Mouse (Mus musculus) stomach, embryonic 15.5 days (tissue): ENCODE measurements around the gene Zbtb20. TPM values are rescaled to one million over a fixed set of nuclear protein-coding genes. Genes with fewer than 3 reads are reported as not detected.
A peak's percentile ranks its signal among the peaks of the same experiment; 100 is the strongest.

Experiments used
- ATAC-seq: fragments of 200-750 bp; cut with Nextera tagmentation; 2 replicates; pipeline ENCODE4 v1.8.0; 2017; ENCODE audit warnings: low read depth, moderate number of reproducible peaks, moderate TSS enrichment; ENCODE audit not compliant: insufficient read depth, low FRiP score
- H3K27ac ChIP-seq: fragments of 300-500 bp; sonication (generic); 2 replicates; pipeline ENCODE4 v1.5.1; 2015; ENCODE audit warnings: mild to moderate bottlenecking, inconsistent platforms
- H3K27me3 ChIP-seq: fragments of 300-500 bp; sonication (generic); replicated peaks from 2 replicates; pipeline ENCODE4 v1.6.1; 2015; ENCODE audit warnings: inconsistent platforms
- H3K36me3 ChIP-seq: fragments of 300-500 bp; sonication (generic); 2 replicates; pipeline ENCODE4 v1.6.1; 2015; ENCODE audit warnings: inconsistent platforms
- H3K4me1 ChIP-seq: fragments of 300-500 bp; sonication (generic); 2 replicates; pipeline ENCODE4 v1.6.1; 2015; ENCODE audit warnings: inconsistent platforms
- H3K4me2 ChIP-seq: fragments of 300-500 bp; sonication (generic); 2 replicates; pipeline ENCODE4 v1.6.1; 2015; ENCODE audit warnings: mild to moderate bottlenecking, inconsistent platforms
- H3K4me3 ChIP-seq: fragments of 300-500 bp; sonication (generic); replicated peaks from 2 replicates; pipeline ENCODE4 v1.5.1; 2015; ENCODE audit warnings: inconsistent platforms
- H3K9ac ChIP-seq: fragments of 300-500 bp; sonication (generic); 2 replicates; pipeline ENCODE4 v1.6.1; 2015; ENCODE audit warnings: inconsistent platforms
- H3K9me3 ChIP-seq: fragments of 300-500 bp; sonication (generic); 2 replicates; pipeline ENCODE4 v1.6.1; 2016; ENCODE audit warnings: inconsistent platforms
- WGBS: fragments of 180-500 bp; shearing (Covaris S2); methylation state at CpG from one replicate; pipeline ENCODE4 v1.1.7; 2015; 5-methylcytosine and 5-hydroxymethylcytosine counted together
- polyA plus RNA-seq: library from polyadenylated mRNA; unstranded; fragments of >200 nt; fragmentation: Nextera tagmentation; extraction: Ambion mirVana; gene quantifications from 2 replicates; pipeline ENCODE4 v1.2.1, GENCODE M21; 2015

Gene Zbtb20
- polyA plus RNA-seq, 1 experiment from 2014 or later = 23.4 TPM

DNA sequence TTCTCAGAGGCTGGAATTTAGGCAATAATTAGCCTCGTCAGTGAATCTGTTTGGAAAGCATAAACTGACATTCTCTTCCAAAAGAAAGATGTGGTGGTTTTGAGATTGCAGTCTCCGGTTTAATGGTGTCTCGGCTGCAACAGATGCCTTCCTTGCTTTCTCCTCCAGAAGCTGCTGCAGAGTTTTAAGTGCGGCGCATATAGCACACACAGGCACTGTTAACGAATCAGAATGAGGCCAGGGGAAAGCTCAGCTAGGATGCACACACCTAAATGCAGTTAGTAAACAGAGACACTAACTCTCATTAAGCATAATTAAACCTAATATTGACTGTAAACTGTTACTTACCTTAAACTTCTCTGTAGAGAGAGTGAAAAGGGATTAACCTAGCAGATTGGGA is 160.0 kb downstream of the Zbtb20 start:
- H3K9ac ChIP-seq = no peak overlapping the region
- H3K9me3 ChIP-seq = no peaks in the 10 kb centered on the region
- no peak overlapping the region for H3K27ac ChIP-seq
- no peaks in the 10 kb centered on the region for H3K27me3 ChIP-seq
- no peak overlapping the region for H3K4me2 ChIP-seq
- no peaks in the 10 kb centered on the region for H3K4me1 ChIP-seq
- ATAC-seq = no peak
- no peaks in the 10 kb centered on the region for H3K36me3 ChIP-seq
- 64% methylated on average over 6 of the region's 6 CpGs for WGBS
- H3K4me3 ChIP-seq = no peak overlapping the region

DNA sequence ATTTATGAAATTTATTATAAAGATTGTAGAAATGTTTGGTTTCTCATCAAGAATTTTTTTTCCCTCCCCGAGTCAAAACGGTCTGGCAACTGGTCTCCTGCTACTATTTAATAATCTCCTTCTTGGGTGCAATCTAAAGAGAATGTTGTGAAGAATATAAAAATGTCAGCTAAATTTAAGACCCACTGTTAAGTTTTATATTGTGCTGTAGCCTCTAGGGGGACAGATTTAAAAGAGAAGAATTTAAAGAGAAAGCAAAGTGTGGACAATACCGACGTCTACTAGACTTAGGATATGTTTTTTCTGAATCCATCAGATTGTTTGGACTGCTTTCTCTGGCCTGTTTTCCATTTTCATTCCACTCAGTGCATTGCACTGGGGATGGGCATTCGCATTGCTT is 160.8 kb downstream of the Zbtb20 start:
- ATAC-seq = no peak
- no peaks in the 10 kb centered on the region for H3K27me3 ChIP-seq
- no peak overlapping the region for H3K27ac ChIP-seq
- no peaks in the 10 kb centered on the region for H3K9me3 ChIP-seq
- no peaks in the 10 kb centered on the region for H3K4me1 ChIP-seq
- no peak overlapping the region for H3K4me2 ChIP-seq
- H3K36me3 ChIP-seq = no peaks in the 10 kb centered on the region
- 76% methylated on average over 5 of the region's 5 CpGs for WGBS
- no peak overlapping the region for H3K4me3 ChIP-seq
- no peak overlapping the region for H3K9ac ChIP-seq

DNA sequence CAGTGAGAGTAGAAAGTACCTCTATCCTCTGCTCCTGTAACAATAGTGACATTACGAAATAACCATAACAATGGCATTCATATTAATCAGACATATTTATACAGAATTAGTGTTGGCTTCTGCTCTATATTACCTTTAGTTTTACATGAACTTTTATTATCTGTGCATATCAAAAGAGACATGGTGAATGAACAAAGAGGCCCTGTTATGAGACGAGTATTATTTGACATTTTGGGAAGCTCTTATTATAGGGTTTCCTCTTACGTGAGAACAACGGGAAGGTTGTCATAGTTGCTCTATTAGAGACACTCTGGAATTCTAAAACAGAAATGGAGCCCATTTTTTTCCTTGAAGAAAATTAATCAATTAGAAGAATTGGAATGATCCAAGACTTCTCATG is 161.6 kb downstream of the Zbtb20 start:
- no peak overlapping the region for H3K4me2 ChIP-seq
- H3K4me3 ChIP-seq = no peak overlapping the region
- no peak overlapping the region for H3K9ac ChIP-seq
- WGBS = 88% methylated on average over 4 of the region's 4 CpGs
- no peak overlapping the region for H3K27ac ChIP-seq
- H3K27me3 ChIP-seq = no peaks in the 10 kb centered on the region
- no peaks in the 10 kb centered on the region for H3K9me3 ChIP-seq
- no peak for ATAC-seq
- H3K4me1 ChIP-seq = no peaks in the 10 kb centered on the region
- no peaks in the 10 kb centered on the region for H3K36me3 ChIP-seq

DNA sequence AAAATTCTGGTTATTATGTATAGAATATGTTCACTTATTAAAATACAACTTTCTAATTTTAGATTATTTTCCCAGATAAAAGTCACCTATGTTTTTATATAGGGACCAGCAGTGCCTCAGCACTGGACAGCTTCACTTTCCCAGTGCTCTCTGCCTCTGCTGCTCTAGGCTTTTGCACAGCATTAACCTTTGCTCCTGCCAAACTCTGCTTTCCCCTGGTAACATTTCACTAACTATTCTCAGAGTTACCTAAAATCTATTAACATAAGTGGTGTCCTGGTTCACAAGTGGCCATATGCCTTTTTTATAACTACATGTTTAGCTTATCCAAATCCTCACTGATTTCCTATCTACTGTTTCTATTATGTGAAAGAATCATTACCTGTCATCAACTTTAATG is 169.9 kb downstream of the Zbtb20 start:
- Histone ChIP-seq H3K4me1 (no peaks in the 10 kb centered on the region), H3K9ac (no peak overlapping the region), H3K4me2 (no peak overlapping the region), H3K27ac (no peak overlapping the region), H3K27me3 (no peaks in the 10 kb centered on the region), H3K36me3 (no peaks in the 10 kb centered on the region), H3K4me3 (no peak overlapping the region), H3K9me3 (no peaks in the 10 kb centered on the region)
- ATAC-seq = no peak

DNA sequence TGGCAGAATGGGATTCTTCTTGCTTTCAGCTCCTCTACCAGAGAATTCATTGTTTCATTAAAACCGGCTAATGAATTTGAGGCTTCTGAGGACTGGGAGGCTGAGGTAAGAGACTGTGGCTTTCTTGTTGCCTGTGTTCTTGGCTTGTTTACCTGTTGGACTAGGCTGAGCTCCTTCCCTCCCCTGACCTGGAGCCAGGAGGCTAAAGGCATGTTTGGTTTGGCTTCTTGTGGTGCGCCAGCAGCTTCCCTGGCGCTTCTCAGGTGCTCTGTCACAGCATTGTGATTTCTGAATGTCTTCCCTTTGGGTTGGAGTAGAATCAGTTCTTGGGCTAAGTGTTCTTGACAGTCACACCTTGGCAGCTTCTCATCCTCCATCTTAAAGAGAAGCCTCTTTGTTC is 171.0 kb downstream of the Zbtb20 start:
- Histone ChIP-seq H3K4me1 (no peaks in the 10 kb centered on the region), H3K4me3 (no peak overlapping the region), H3K9ac (no peak overlapping the region), H3K27ac (no peak overlapping the region), H3K9me3 (no peaks in the 10 kb centered on the region), H3K27me3 (no peaks in the 10 kb centered on the region), H3K36me3 (no peaks in the 10 kb centered on the region), H3K4me2 (no peak overlapping the region)
- 83% methylated on average over 3 of the region's 3 CpGs for WGBS
- ATAC-seq = no peak

DNA sequence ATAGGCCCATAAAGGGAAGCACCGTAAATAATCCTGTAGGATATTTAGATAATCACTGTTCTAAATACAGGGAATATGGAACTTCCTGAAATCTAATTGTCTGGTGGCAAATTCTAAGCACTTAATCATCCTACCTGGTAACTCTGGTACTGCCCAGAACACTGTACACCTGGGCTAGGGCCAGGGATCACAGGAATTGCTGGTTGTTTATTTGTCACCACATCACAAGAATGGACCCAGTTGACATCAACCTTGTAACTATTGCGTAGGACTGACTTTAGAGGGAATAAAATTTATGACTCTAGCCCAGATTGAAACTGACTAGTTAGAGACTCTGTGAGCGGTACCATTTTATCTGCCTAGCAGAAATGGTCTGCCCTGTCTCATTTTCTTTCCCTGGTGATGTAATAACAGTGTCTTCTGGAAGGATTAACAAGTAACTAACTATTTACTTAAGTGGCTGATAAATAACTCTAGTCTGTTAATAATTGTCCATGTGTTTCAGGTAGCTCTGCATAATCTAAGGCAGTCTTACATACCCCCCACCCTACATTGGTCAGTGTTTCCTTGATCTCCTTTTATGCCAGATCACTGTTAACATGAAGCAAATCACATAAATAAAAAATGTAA is 194.1 kb downstream of the Zbtb20 start:
- 64% methylated on average over 3 of the region's 3 CpGs for WGBS
- peak; percentile 86 for ATAC-seq

DNA sequence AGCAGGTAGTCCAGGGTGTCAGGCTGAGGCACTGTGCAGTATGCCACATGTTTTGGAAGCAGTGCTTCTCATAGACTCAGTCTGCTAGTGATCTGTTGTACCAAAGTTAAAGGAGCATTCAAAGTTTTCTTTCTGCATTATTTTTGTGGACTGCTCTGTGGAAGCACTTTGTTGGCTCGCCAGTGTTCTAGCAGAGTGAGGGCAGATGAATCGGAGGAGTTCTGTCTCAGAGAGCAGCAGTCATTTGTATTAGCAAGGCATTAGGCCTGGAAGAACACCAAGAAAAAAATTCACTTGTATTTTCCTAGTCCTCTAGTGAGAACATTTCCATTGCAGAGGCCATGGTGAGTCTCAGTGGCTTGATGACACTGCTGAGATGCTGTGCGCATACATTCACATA is 196.2 kb downstream of the Zbtb20 start:
- Histone ChIP-seq H3K36me3 (no peaks in the 10 kb centered on the region), H3K9ac (no peak overlapping the region), H3K27me3 (no peaks in the 10 kb centered on the region), H3K4me2 (no peak overlapping the region), H3K9me3 (no peaks in the 10 kb centered on the region), H3K27ac (no peak overlapping the region; the same call in 1 of the 2 replicates), H3K4me3 (no peak overlapping the region), H3K4me1 (no peaks in the 10 kb centered on the region)
- no peak for ATAC-seq
- WGBS = 81% methylated on average over 3 of the region's 3 CpGs

More for the DNA sequence above, 194.1 kb downstream of the Zbtb20 start:
- no peaks in the 10 kb centered on the region for H3K4me1 ChIP-seq
- no peaks in the 10 kb centered on the region for H3K9me3 ChIP-seq
- H3K4me3 ChIP-seq = no peak overlapping the region
- H3K4me2 ChIP-seq = no peak overlapping the region
- no peak overlapping the region for H3K9ac ChIP-seq
- H3K36me3 ChIP-seq = no peaks in the 10 kb centered on the region
- H3K27ac ChIP-seq = no peak overlapping the region; the same call in 1 of the 2 replicates
- H3K27me3 ChIP-seq = no peaks in the 10 kb centered on the region

DNA sequence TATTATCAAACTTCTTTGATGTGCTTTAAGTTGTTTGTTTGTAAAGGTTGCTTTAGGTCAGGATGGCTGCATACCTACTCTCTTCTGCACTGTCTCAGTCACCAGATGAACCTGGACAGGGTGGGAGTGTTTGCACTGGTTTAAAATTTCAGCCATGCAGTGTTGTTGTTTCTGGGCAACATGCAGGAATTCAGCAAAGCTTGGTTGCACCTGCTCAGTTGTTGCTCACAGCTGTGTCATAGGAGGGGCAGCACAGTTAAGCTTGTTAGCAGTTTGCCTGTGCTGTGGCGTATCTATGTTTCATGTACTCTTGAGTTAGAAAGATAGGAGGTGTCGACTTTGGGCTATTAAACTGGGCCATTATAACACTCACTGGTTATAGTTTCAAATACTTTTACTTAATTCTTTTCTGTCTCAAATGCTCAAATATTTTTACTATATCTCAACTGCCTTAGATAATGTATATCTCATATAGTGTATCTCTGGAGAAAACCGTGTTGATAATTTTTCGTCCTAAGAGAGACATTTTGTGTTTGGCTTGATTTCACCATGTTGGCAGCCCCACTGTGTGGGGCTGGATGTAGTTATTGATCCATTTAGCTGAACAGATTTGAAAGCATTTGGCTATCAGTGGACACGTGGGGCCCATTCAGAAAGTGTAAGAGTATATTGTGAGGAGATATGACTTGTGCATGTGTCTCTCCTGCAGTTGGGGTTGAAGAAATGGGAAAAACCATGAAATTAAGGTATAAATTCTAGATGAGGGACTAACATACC is 197.3 kb downstream of the Zbtb20 start:
- no peak overlapping the region for H3K4me3 ChIP-seq
- 69% methylated on average over 5 of the region's 5 CpGs for WGBS
- H3K27ac ChIP-seq = no peak overlapping the region
- H3K4me2 ChIP-seq = no peak overlapping the region
- no peaks in the 10 kb centered on the region for H3K36me3 ChIP-seq
- H3K4me1 ChIP-seq = no peaks in the 10 kb centered on the region
- H3K9me3 ChIP-seq = no peaks in the 10 kb centered on the region
- no peak for ATAC-seq
- H3K27me3 ChIP-seq = no peaks in the 10 kb centered on the region
- H3K9ac ChIP-seq = no peak overlapping the region

DNA sequence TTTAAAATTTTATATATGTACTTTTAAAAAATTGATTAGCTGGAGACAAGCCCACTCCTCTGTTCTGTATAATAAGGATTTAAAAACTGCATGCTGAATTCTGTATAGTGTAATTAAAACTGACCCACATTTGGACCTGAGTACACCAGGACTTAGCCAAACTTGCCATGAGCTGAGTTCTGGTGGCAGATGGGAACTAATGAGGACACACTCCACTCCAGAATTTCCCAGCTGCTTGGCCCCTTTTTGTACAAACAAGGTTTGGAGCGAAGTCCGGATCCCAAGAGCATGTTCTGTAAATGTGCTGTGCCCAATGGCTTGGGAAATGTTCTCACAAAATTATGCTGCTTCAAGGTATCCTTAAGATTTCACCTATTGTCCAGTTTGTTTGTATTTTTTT is 204.7 kb downstream of the Zbtb20 start:
- no peaks in the 10 kb centered on the region for H3K9me3 ChIP-seq
- no peaks in the 10 kb centered on the region for H3K36me3 ChIP-seq
- H3K4me2 ChIP-seq = no peak overlapping the region
- H3K27ac ChIP-seq = no peak overlapping the region
- H3K9ac ChIP-seq = no peak overlapping the region
- 48% methylated on average over 2 of the region's 2 CpGs for WGBS
- H3K27me3 ChIP-seq = no peaks in the 10 kb centered on the region
- no peak overlapping the region for H3K4me3 ChIP-seq
- ATAC-seq = no peak
- no peaks in the 10 kb centered on the region for H3K4me1 ChIP-seq

DNA sequence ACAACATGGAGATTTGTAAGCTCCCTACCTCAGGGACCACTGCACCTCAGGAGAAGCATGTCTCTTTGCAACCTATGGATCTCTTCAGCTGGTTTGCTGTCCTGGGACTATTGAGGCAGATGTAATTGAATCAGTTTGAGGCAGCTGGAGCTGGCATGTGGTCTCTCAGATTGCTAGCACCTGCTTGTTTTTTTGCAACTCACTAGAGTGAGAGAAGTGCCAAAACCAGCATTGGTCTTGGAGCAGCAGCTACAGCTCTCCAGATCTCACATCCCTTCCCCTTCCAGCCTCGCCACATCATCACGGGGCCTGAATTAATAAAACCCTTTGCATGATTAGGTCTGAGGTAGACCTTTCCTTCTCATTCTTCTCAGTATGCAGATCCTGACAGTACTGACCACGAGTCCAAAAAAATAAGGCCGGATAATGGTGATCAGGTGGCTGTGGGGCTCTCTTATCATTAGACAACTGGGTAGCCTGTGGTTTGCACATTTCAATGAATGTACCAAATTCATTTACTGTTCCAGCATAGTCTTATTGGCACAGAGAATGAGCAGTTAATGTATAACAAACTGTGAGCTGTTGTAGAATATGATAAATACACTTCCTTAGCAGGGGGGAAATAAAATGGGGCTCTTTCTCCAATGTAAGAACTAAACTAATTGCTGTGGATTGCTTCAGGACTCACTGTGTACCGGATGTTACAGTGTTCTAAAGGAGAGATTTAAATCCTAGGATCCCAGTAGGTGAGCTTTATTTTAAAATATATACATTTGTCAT is 205.4 kb downstream of the Zbtb20 start:
- Histone ChIP-seq H3K4me1 (no peaks in the 10 kb centered on the region), H3K4me2 (no peak overlapping the region), H3K4me3 (no peak overlapping the region), H3K36me3 (no peaks in the 10 kb centered on the region), H3K9me3 (no peaks in the 10 kb centered on the region), H3K27ac (no peak overlapping the region), H3K9ac (no peak overlapping the region), H3K27me3 (no peaks in the 10 kb centered on the region)
- 0 out of 2 replicates have a peak, but pooled peaks have one; percentile 27 for ATAC-seq
- 76% methylated on average over 5 of the region's 5 CpGs for WGBS

DNA sequence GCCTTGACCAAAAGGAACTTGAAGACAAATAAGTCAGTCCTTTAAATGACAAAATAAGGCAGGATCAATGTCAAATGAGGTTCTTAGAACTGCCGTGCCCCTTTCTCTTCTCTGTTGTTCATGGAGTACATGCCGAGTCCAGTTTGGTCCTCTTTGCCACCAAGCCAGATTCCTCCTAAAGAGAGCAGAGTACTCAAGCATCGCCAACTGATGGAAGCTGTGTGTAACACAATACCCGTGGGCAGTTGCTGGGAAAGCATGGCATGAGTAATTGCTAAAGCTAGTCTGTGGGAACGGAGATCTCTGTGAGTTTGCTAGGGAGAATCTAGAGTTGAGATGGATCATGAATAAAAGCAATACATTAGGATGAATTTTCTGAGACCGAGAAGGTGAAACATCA is 206.3 kb downstream of the Zbtb20 start:
- H3K27ac ChIP-seq = no peak overlapping the region

DNA sequence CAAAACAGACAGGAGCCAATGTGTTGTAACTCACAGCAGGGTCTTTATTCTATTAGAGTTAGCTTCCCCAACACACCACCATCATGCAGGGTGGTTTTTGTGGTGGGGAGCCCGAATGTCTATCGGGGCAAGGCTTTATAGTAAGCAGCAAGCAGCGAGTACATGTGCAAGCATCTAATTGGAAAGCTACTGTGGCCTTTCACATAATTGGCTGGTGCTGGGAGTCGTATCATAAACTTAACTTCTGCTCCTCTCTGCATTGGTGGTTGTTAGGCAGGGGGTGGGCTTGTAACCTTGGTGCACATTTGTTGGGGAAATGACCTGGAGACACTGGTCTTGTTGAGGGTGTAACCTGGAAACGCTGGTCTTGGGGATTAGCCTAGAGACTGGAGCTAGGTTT is 207.1 kb downstream of the Zbtb20 start:
- no peak overlapping the region for H3K9ac ChIP-seq
- no peak overlapping the region for H3K27ac ChIP-seq
- H3K4me1 ChIP-seq = no peaks in the 10 kb centered on the region
- H3K27me3 ChIP-seq = no peaks in the 10 kb centered on the region
- H3K4me3 ChIP-seq = no peak overlapping the region
- ATAC-seq = no peak
- H3K9me3 ChIP-seq = no peaks in the 10 kb centered on the region
- no peak overlapping the region for H3K4me2 ChIP-seq
- WGBS = 79% methylated on average over 5 of the region's 5 CpGs
- no peaks in the 10 kb centered on the region for H3K36me3 ChIP-seq

More for the DNA sequence above, 206.3 kb downstream of the Zbtb20 start:
- Histone ChIP-seq H3K9me3 (no peaks in the 10 kb centered on the region), H3K36me3 (no peaks in the 10 kb centered on the region), H3K4me1 (no peaks in the 10 kb centered on the region), H3K9ac (no peak overlapping the region), H3K27me3 (no peaks in the 10 kb centered on the region), H3K4me3 (no peak overlapping the region), H3K4me2 (no peak overlapping the region)
- 78% methylated on average over 6 of the region's 6 CpGs for WGBS
- no peak for ATAC-seq
